Mouse (Mus musculus): ENCODE results near the gene Syt14.

The Syt14 gene

GRCm38 (mm10) chr1:193035371-193036238, at the start of gene Syt14:
Syt14 (minus strand) TSS chr1:193035775.
- ATAC-seq (ENCODE audit: low TSS enrichment), result peak; percentile 74

GRCm38 (mm10) chr1:193084016-193084415, 48.4 kb upstream of the Syt14 start:
- ATAC-seq (ENCODE audit: low TSS enrichment), result no peak

- ATAC-seq (ENCODE audit: low TSS enrichment), result no peak
Measured at GRCm38 (mm10) chr1:193083051-193083450, 47.5 kb upstream of the Syt14 start.

- ATAC-seq (ENCODE audit: low TSS enrichment), result no peak
Measured at GRCm38 (mm10) chr1:193082311-193082921, 46.8 kb upstream of the Syt14 start.

- ATAC-seq (ENCODE audit: low TSS enrichment), result no peak
Measured at GRCm38 (mm10) chr1:193062618-193063017, 27.0 kb upstream of the Syt14 start.

GRCm38 (mm10) chr1:193060167-193060566, 24.6 kb upstream of the Syt14 start:
- no peak for ATAC-seq (ENCODE audit: low TSS enrichment)

GRCm38 (mm10) chr1:193059596-193059995, 24.0 kb upstream of the Syt14 start:
- ATAC-seq (ENCODE audit: low TSS enrichment), result peak; percentile 79; the same call in 1 of the 2 replicates

- ATAC-seq (ENCODE audit: low TSS enrichment), result no peak
Measured at GRCm38 (mm10) chr1:193054401-193054800, 18.8 kb upstream of the Syt14 start.

- no peak for ATAC-seq (ENCODE audit: low TSS enrichment)
Measured at GRCm38 (mm10) chr1:193053065-193053464, 17.5 kb upstream of the Syt14 start.

GRCm38 (mm10) chr1:193047616-193048015, 12.0 kb upstream of the Syt14 start:
- ATAC-seq (ENCODE audit: low TSS enrichment), result peak; percentile 81

- peak; percentile 89 for ATAC-seq (ENCODE audit: low TSS enrichment)
Measured at GRCm38 (mm10) chr1:193042760-193043295, 7.3 kb upstream of the Syt14 start.

- peak; percentile 41 for ATAC-seq (ENCODE audit: low TSS enrichment)
Measured at GRCm38 (mm10) chr1:193034951-193035370, 614 bp downstream of the Syt14 start.

GRCm38 (mm10) chr1:193024311-193024710, 11.3 kb downstream of the Syt14 start:
- ATAC-seq (ENCODE audit: low TSS enrichment), result no peak

GRCm38 (mm10) chr1:193012351-193012750, 23.2 kb downstream of the Syt14 start:
- no peak for ATAC-seq (ENCODE audit: low TSS enrichment)

- ATAC-seq (ENCODE audit: low TSS enrichment), result no peak
Measured at GRCm38 (mm10) chr1:193011000-193011769, 24.4 kb downstream of the Syt14 start.

GRCm38 (mm10) chr1:193004581-193004980, 31.0 kb downstream of the Syt14 start:
- no peak for ATAC-seq (ENCODE audit: low TSS enrichment)

- peak; percentile 54 for ATAC-seq (ENCODE audit: low TSS enrichment)
Measured at GRCm38 (mm10) chr1:193003953-193004352, 31.6 kb downstream of the Syt14 start.

- peak; percentile 62; the same call in 1 of the 2 replicates for ATAC-seq (ENCODE audit: low TSS enrichment)
Measured at GRCm38 (mm10) chr1:193002307-193002706, 33.3 kb downstream of the Syt14 start.

GRCm38 (mm10) chr1:193001587-193001986, 34.0 kb downstream of the Syt14 start:
- peak; percentile 47; the same call in 1 of the 2 replicates for ATAC-seq (ENCODE audit: low TSS enrichment)

- peak; percentile 50; the same call in 1 of the 2 replicates for ATAC-seq (ENCODE audit: low TSS enrichment)
Measured at GRCm38 (mm10) chr1:193000908-193001307, 34.7 kb downstream of the Syt14 start.

GRCm38 (mm10) chr1:192994179-192994873, 41.2 kb downstream of the Syt14 start:
- ATAC-seq (ENCODE audit: low TSS enrichment), result no peak

Measured in frontal cortex, adult (tissue).